Mouse (Mus musculus): ENCODE data around the gene Dcaf11.

Dcaf11 gene

GRCm38 (mm10) chr14:55584702-55585565 lies 25.1 kb downstream of the Dcaf11 start, which contains the start of gene Emc9:
Emc9 (minus strand) TSS chr14:55585302.
- peak in 1 of 2 experiments; percentile 51 for DNase-seq (ENCODE audit: low spot score in 2 of 2)

GRCm38 (mm10) chr14:55585566-55585960 lies 25.8 kb downstream of the Dcaf11 start:
- DNase-seq (ENCODE audit: low spot score in 2 of 2), result no peak

GRCm38 (mm10) chr14:55586149-55586548 lies 26.3 kb downstream of the Dcaf11 start:
- DNase-seq (ENCODE audit: low spot score in 2 of 2), result no peak

GRCm38 (mm10) chr14:55589271-55589670 lies 29.5 kb downstream of the Dcaf11 start:
- no peak for DNase-seq (ENCODE audit: low spot score in 2 of 2)

GRCm38 (mm10) chr14:55589771-55590448 lies 30.1 kb downstream of the Dcaf11 start:
- no peak for DNase-seq (ENCODE audit: low spot score in 2 of 2)

GRCm38 (mm10) chr14:55590748-55591330 lies 31.0 kb downstream of the Dcaf11 start, which contains the start of gene Psme2:
Psme2 (minus strand) TSS chr14:55591113.
- peak; percentile 88 to 92 for DNase-seq (ENCODE audit: low spot score in 2 of 2)

- peak; percentile 90 to 91 for DNase-seq (ENCODE audit: low spot score in 2 of 2)
These were observed 31.6 kb downstream of the Dcaf11 start, which contains the start of gene Rnf31 for GRCm38 (mm10) chr14:55591331-55591891. Rnf31 (plus strand) TSS chr14:55591708.

GRCm38 (mm10) chr14:55592226-55592625 lies 32.4 kb downstream of the Dcaf11 start:
- DNase-seq (ENCODE audit: low spot score in 2 of 2), result no peak

- DNase-seq (ENCODE audit: low spot score in 2 of 2), result no peak
These were observed 36.4 kb downstream of the Dcaf11 start for GRCm38 (mm10) chr14:55596036-55596690.

GRCm38 (mm10) chr14:55598521-55599390 lies 39.0 kb downstream of the Dcaf11 start:
- DNase-seq (ENCODE audit: low spot score in 2 of 2), result no peak

- DNase-seq (ENCODE audit: low spot score in 2 of 2), result no peak
These were observed 43.4 kb downstream of the Dcaf11 start, which contains the start of gene Irf9 for GRCm38 (mm10) chr14:55603271-55603632. Irf9 (plus strand) TSS chr14:55603571.

- peak; percentile 77 to 85 for DNase-seq (ENCODE audit: low spot score in 2 of 2)
These were observed 44.1 kb downstream of the Dcaf11 start for GRCm38 (mm10) chr14:55603633-55604576.

GRCm38 (mm10) chr14:55604823-55605222 lies 45.0 kb downstream of the Dcaf11 start:
- DNase-seq (ENCODE audit: low spot score in 2 of 2), result no peak

- no peak for DNase-seq (ENCODE audit: low spot score in 2 of 2)
These were observed 46.1 kb downstream of the Dcaf11 start for GRCm38 (mm10) chr14:55605743-55606459.

- no peak for DNase-seq (ENCODE audit: low spot score in 2 of 2)
These were observed 48.5 kb downstream of the Dcaf11 start for GRCm38 (mm10) chr14:55608339-55608738.

- no peak for DNase-seq (ENCODE audit: low spot score in 2 of 2)
These were observed 53.5 kb downstream of the Dcaf11 start for GRCm38 (mm10) chr14:55613346-55613745.

GRCm38 (mm10) chr14:55614565-55615178 lies 54.9 kb downstream of the Dcaf11 start:
- DNase-seq (ENCODE audit: low spot score in 2 of 2), result no peak

- no peak for DNase-seq (ENCODE audit: low spot score in 2 of 2)
These were observed 56.1 kb downstream of the Dcaf11 start for GRCm38 (mm10) chr14:55615876-55616275.
